Mouse (Mus musculus): Measurements from ENCODE around the gene Il17f.
"Not testable (repeated sequence)": the region's sequence is repeated elsewhere in the genome, so short reads cannot be mapped to it uniquely, and the experiment has no call there.

The Il17f gene

GRCm38 (mm10) chr1:20778366-20778765, 12.1 kb downstream of the Il17f start:
- DNase-seq (ENCODE audit: low read depth) = no peak

- not testable (repeated sequence) for DNase-seq (ENCODE audit: low read depth)
These were observed 16.2 kb downstream of the Il17f start for GRCm38 (mm10) chr1:20774026-20774730.

DNA sequence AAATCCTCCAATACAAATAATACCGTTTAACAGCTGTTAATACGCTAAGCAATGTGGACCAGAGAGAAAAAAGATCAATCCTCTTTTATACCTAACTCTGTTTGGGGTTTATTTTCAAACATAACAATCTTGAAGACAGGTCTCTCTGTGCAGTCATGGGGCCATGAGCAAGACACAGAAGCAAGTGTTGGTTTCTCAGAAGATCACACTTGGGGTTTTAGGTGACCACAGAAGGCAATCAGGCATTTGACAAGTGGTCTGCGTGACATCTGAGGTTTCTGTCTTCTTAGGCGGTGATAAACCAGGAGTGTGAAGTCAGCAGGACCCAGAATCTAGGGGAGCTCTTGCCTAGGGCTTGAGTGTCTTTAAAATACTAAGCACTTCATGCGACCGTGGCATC, 23.9 kb downstream of the Il17f start:
- no peak for DNase-seq (ENCODE audit: low read depth)

GRCm38 (mm10) chr1:20761411-20761810, 29.0 kb downstream of the Il17f start:
- DNase-seq (ENCODE audit: low read depth) = no peak

DNA sequence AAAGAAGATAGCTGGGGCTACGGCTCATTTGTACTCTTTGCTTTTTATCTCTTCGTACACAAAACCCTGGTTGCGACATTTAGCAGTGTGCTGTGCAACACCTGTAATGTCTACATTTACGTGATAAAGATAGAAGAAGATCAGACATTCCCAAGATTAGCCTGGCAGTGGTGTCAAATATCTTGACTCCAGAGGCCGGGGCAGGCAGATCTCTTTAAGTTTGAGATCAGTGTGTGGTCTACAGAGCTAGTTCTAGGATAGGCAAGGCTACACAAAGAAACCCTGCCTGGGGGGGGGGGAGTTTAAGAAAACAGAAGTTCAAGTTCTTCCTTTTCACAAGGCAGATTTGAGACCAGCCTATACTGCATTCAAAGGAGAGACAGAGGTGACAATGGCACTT, 30.1 kb downstream of the Il17f start:
- no peak for DNase-seq (ENCODE audit: low read depth)

DNA sequence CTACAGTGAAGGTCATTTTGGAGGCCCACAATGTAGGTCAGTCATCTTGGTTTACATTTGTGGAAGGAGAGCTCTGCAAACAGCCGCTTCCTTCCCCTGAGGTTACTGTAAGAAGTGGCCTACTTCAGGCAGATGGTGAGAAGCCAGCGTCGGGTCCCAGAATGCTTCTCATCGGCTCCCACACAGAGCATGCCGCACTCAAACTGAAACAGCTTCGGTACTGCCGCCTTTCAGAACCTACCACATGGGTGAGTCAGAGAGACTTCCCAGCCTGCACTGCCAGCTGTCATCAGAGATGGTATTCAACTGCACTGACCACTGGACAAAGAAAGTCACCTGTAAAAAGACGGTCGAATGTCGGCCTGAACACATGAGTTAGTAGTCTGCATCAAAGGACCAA, 30.6 kb downstream of the Il17f start:
- DNase-seq (ENCODE audit: low read depth) = no peak

DNA sequence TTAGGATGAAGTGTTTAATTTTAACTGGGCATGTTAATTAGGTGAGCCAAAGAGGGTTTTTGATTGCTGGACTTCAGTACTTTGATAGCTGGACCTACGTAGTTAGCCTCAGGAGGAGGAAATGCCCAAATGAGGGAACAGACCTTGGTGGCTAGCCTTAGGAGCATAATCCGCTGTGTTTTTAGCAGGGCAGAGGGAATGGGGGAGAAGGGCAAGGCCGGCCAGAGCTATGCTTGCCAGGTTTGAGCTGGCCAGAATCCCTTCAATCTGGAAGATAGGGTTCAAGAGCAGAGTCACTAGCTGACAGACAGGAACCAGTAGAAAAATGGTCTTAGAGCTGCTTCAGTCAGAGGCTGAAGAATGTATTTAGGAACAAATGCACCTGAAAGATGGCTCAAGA, 32.8 kb downstream of the Il17f start:
- no peak for DNase-seq (ENCODE audit: low read depth)

DNA sequence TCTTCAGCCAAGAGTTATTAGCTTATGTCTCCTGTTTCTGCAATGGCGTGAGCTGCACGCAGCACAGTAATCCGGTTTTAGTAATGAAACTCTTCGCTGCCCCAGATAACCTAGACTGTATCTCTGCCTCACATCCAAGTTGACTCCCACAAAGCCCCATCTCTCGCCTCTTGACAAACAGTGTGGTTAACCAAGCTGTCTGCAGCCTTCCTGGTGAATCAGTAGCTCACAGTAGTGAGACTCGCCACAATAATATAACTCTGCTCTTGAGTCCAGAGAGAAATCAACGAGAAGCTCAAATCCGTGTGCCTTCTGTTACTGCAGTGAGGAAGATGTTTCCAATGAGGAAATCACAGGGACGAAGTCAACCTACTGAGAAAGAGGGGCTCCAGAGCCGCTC, 36.0 kb downstream of the Il17f start:
- DNase-seq (ENCODE audit: low read depth) = no peak

GRCm38 (mm10) chr1:20740496-20740998, 49.9 kb downstream of the Il17f start:
- no peak for DNase-seq (ENCODE audit: low read depth)

- peak; percentile 37 for DNase-seq (ENCODE audit: low read depth)
These were observed 51.9 kb downstream of the Il17f start for GRCm38 (mm10) chr1:20738483-20738882.

DNA sequence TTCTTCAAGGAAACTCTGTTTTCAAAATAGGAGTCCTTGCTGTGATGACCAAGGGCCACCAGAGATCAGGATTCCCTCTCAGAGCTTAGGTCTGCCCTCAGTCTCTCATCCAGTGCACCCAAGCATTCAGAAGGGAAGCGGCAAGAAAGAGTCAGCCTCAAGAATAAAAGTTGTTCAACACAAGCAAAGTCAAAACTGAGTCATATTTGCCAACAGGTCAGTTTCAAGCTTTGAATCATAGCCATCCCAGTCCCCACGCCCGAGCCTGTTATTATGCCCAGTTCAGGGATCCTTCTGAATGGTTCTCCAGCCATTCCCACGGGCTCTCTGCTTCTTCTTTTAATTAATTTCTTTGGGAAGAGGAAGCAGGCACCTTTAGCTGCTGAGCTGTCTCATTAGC, 53.8 kb downstream of the Il17f start:
- no peak for DNase-seq (ENCODE audit: low read depth)

GRCm38 (mm10) chr1:20730903-20731302, 59.5 kb downstream of the Il17f start, which contains the start of gene Il17a:
Gene Il17a (plus strand): TSS chr1:20730905.
- no peak for DNase-seq (ENCODE audit: low read depth)
